Mouse (Mus musculus) spleen, postnatal 14 days (tissue): ENCODE results near the gene Elane.
"Not testable (repeated sequence)": the region's sequence is repeated elsewhere in the genome, so short reads cannot be mapped to it uniquely, and the experiment has no call there.

ENCODE experiments used
- DNase-seq, 2 experiments: peaks; one replicate each; pipeline ENCODE4 v3.0.0; 2021 to 2022; ENCODE audit warnings: low spot score in 2 of 2

The Elane gene

GRCm38 (mm10) chr10:79881981-79882380 lies 4.1 kb upstream of the Elane start:
- no peak for DNase-seq

DNA sequence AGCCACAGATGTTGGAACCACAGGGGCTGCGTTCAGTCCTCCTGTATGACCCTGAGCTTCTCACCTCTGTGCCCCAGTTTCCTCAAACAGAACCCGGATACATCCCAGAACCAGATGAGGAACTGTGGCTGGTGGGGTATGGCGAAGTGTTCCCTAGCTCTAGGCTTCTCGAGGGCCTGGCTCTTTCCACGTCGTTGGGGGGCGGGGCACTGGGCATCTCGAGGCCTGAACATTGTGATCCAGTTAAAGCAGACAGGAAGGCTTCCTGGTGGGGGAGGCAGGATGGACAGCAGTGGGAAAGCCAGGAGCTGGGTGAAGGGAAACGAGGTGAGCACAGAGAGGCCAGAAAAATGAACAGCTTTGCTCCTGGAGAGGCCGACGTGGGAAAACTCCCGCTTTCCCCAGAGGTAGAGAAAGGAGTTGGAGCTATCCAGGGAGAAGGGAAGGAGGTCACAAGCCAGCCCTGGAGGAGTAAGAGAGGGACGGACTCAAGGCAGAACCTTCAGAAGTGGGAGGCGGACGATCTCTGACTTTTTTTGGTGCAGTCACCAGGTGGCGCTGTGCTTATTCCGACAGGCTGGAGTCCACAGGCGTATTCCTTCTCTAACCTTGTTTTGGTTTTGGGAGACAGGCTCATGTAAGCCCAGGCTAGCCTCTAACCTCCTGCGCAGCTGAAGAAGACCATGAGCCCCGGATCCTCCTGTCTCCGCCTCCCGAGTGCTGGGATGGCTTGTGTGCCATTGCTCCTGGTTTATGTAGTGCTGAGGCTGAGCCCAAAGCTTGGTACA lies 2.6 kb upstream of the Elane start:
- peak; percentile 50 to 70 for DNase-seq

- no peak for DNase-seq
These were observed 1.6 kb upstream of the Elane start for GRCm38 (mm10) chr10:79884446-79884845.

- not testable (repeated sequence) for DNase-seq
These were observed 1.1 kb upstream of the Elane start for GRCm38 (mm10) chr10:79884938-79885337.

- no peak for DNase-seq
These were observed 564 bp downstream of the Elane start for GRCm38 (mm10) chr10:79886611-79887010.

DNA sequence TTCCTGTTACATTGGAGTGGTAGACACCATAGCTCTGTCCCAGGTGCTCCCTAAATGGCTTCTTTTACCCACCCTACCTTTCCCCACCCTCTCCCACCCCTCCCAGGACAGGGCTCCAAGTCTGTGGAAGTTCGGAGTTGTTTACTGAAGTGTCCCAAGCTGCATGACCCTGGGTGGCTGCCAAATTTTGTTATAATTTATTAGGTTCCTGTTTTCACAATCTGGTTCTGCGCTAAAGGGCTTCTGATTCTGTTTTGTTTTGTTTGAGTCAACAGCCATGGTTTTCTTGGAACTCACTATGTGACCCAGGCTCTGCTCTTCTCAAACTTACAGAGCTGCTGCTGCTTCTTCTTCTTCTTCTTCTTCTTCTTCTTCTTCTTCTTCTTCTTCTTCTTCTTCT lies 3.3 kb downstream of the Elane start:
- no peak for DNase-seq

DNA sequence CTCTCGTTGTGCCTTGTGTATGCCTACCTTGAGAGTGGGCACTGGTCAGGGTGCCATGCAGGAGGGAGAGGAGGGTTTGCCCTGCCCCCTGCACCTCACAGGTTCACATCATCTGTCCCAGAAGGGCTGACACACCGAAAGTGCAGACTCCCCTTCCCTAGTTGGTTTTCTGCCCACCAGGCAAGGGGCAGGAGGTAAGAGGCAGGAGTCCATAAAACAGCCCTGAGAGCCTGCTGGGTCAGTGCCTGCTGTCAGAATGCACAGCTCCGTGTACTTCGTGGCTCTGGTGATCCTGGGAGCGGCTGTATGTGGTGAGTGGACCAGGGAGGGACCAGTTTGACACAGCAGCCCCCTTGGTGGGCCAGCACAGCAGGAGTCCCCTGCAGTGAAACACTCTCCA lies 4.6 kb downstream of the Elane start, which contains the start of gene Cfd:
Cfd (plus strand) TSS at position 184 of the 400 bp plus-strand sequence.
- DNase-seq = no peak

DNA sequence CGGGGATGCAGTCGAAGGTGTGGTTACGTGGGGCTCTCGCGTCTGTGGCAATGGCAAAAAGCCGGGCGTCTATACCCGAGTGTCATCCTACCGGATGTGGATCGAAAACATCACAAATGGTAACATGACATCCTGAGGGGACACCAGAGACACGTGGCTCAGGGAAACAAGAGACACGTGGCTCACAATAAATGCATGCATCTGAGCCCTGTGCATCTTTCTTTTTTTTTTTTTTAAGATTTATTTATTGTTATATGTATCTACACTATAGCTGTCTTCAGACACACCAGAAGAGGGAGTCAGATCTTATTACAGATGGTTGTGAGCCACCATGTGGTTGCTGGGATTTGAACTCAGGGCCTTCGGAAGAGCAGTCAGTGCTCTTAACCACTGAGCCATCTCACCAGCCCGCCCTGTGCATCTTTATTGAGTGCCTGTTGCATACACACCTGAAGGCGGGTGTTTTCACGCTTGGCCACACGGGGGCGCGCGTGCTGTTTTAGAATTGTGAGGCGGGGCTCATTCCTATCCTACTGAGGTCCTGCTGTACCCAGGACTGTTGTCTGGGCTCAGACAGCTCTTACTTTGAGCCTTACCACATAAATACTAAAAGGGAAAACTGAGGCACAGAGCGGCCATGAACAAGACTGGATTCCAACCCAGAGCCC lies 6.5 kb downstream of the Elane start:
- DNase-seq = peak; percentile 67 to 82

GRCm38 (mm10) chr10:79896306-79896705 lies 10.3 kb downstream of the Elane start:
- DNase-seq = no peak

- DNase-seq = no peak
These were observed 10.8 kb downstream of the Elane start for GRCm38 (mm10) chr10:79896814-79897213.

- DNase-seq = no peak
These were observed 11.5 kb downstream of the Elane start for GRCm38 (mm10) chr10:79897316-79898245.

DNA sequence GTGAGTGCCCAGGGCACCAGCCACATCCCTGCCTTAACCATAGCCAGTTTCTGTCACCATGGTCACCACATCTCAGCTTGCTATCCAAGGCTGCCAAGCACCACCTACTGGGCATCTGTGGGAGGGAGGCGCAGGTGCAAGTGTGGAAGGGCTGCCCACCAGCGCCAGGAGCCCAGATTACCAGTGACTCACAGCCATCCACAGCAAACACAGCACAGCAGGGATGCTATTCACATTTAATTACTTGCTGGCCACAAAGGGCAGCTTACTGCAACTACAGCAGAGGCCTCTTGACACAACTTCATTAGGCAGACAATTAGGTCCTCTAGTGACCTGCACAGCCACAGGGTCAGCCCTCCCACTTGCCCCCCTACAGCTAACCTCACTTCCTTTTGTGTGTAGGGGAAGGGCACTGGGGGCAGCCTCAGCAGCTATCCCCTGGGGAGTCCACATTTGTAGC lies 14.9 kb downstream of the Elane start:
- no peak for DNase-seq

DNA sequence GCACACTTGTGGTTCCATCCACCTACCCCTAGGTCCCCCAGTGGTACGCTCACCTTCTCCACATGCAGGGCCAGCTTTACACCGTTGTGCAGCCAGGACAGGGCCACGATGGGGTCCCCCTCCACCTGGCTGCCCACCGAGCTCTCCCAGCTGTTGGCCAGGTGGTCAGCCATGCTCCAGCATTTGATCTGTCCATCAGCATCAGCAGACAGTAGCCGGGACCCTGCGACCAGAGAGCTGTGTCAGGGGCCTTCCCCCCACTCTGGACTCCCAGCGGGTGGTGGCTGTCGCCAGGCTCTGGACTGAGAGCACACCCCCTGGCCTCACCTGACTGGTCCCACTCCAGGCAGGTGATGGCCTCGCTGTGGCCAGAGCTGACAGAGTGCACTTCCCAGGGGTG lies 20.7 kb downstream of the Elane start:
- no peak for DNase-seq

- DNase-seq = no peak
These were observed 21.4 kb downstream of the Elane start for GRCm38 (mm10) chr10:79907415-79907814.

- DNase-seq = peak; percentile 88 to 93
These were observed 22.4 kb downstream of the Elane start, which contains the start of gene Med16 for GRCm38 (mm10) chr10:79908167-79909091. Gene Med16, minus strand, starts transcription at chr10:79908923.

DNA sequence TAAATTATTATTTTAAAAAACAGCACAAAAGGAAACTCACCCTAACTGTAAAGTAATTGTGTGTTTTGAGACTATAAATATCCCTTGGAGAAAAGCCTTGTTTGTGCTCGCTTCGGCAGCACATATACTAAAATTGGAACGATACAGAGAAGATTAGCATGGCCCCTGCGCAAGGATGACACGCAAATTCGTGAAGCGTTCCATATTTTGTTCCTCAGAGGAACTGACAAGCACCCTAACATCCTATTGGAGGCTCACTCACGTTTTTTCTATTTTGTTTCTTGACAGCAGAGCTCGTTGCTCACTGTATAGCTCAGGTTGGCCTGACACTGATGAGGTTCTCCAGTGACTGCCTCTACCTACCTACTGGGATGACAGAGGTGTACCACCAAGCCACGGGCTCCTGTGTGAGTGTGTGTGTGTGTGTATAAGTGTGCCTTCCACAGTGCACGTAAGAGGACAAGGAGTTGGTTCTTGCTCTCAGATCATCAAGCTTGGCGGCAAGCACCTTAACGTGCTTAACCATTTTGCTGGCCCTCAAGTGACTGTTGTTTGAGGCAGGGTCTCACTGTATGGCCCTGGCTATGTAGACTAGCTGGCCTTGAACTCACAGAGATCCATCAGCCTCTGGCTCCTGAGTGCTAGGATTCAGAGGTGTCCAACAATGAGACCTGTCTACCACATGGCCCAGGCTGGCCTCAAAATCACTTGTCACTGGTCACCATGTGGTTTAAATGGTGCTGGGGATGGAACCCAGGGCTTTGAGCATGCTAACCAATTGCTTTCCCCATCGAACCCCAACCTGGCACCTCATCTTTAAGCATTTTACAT lies 23.3 kb downstream of the Elane start:
- no peak for DNase-seq

- no peak for DNase-seq
These were observed 24.5 kb downstream of the Elane start, which contains the start of gene Gm26602 for GRCm38 (mm10) chr10:79910556-79910955. Gene Gm26602, plus strand, starts transcription at chr10:79910856.

- no peak for DNase-seq
These were observed 26.4 kb downstream of the Elane start for GRCm38 (mm10) chr10:79912412-79912811.

DNA sequence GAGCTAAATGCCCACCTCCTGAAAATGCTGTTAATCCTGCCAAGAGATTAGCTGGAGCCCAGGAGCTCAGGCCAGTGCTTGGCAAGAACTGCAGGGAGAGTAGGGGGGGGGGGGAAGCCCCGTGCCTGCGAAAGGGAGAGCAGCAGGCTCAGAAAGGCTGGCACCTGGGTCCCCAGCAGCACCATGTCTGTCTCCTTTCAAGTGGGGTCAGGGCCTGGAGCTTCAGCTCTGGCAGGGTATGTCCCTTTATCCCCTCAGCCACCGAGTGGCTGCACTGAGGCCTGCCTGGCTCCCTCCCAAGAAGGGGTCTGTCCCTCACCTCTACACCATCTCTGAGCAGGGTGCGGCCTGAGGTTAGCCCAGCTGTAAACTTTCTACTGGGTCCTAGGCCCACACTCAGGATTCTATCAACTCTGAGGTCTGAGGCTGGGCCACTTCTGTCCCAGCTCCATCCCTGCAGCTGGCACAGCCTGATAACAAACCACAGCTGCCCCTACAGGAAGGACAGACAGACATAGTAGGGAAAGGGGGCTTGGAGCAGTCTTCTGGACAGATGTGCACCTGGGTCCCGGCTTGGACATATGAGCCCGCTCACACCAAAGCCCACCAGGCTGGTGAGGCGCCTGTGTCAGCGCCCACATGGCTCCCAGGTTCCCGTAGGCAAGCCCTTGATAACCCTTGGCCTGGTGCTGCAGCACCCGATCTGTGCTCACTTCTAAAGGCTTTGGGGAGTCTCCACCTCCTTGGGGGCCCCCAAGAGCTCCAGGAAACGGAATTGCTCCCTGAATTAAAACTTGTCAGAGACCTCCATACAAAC lies 28.3 kb downstream of the Elane start:
- no peak for DNase-seq
